Mouse (Mus musculus): Measurements from ENCODE around the gene Tmem156.

DNA sequence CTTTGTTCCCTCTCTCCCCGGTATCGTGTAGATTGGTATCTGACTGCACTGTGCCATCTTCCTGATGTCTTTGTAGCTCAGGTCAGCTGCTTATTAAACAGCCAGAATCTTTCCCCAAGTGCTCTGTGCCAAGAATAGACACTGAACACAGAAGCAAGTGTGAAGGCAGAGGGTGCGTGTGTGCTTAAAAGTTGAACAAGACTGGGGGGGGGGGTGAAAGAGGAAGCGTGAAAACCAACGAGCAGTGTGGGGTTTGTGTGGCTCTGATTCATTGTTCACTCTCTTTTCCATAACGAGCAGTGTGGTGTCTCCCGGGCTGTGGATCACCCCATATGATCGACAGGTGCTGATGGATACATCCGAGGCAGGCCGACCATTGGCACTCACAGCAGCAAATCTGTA is 10.7 kb upstream of the Tmem156 start:
- TF ChIP-seq CTCF (IDR thresholded peaks at IDR 0.05; ENCODE audit: borderline replicate concordance, control insufficient read depth, extremely low read depth, insufficient read depth, low read length, poor library complexity) (no peak), POLR2A (IDR thresholded peaks at IDR 0.05; ENCODE audit: control insufficient read depth, extremely low read depth, insufficient read depth, low read length, poor library complexity) (no peak)

All from thymus, adult 2 months (tissue).